Mouse (Mus musculus): Measurements from ENCODE around the gene Asb17.

GRCm38 (mm10) chr3:153904586-153904985 is 60.6 kb downstream of the Asb17 start:
- TF ChIP-seq CTCF (conservative IDR thresholded peaks at IDR 0.05; ENCODE audit: low read length) (peak; percentile 51), NANOG (IDR thresholded peaks at IDR 0.05; ENCODE audit: borderline replicate concordance, low read length) (no peak), POU5F1 (IDR thresholded peaks at IDR 0.05; ENCODE audit: borderline replicate concordance, low read length) (no peak)

Data from E14TG2a.4 (cell line).